17 mouse cellular contexts compared by ENCODE assay signal in genomic region chr5:110552005-110552404, GRCm38 (mm10). TPM values are rescaled to one million over a fixed set of nuclear protein-coding genes. Genes with fewer than 3 reads are reported as not detected.
"Had no signal": no experiment of that assay in that cellular context is flagged by ENCODE, and none has a peak within 500 bp of the region (broad histone marks: within the 10 kb centered on the region; RNA-seq: fewer than 3 reads in every experiment).

No protein-coding gene starts in this region.

- H3K4me3 ChIP-seq: layer of hippocampus, adult 2 months; left cerebral cortex, adult 2 months; midbrain, embryonic 13.5 days; myocyte; neural tube, embryonic 13.5 days had no signal

- DNase-seq: kidney, postnatal 25 days; layer of hippocampus, adult 9-11 months; liver, postnatal 0 days; lung, embryonic 14.5 days; thymus, adult 2 months; thymus, postnatal 14 days; thymus, postnatal 4 days had no signal

- H3K27ac ChIP-seq: kidney, postnatal 0 days; layer of hippocampus, adult 2 months; left cerebral cortex, adult 2 months; liver, embryonic 14.5 days; macrophage; midbrain, embryonic 13.5 days; neural tube, embryonic 13.5 days; stomach, postnatal 0 days had no signal

- H3K36me3 ChIP-seq: midbrain, embryonic 13.5 days; neural tube, embryonic 13.5 days had no signal

- H3K9me3 ChIP-seq: midbrain, embryonic 13.5 days; neural tube, embryonic 13.5 days had no signal

RNA-seq across cellular contexts. Expression of gene Galnt9, which starts 7.8 kb away (rescaled TPM):
- polyA plus RNA-seq: limb, embryonic 11.5 days; lung, embryonic 14.5 days had no signal
